Mouse (Mus musculus) heart, postnatal 36 days (tissue): ENCODE data around the gene Pxn. TPM values are rescaled to one million over a fixed set of nuclear protein-coding genes. Genes with fewer than 3 reads are reported as not detected.
"Not testable (repeated sequence)": the region's sequence is repeated elsewhere in the genome, so short reads cannot be mapped to it uniquely, and the experiment has no call there.

ENCODE experiments used
- DNase-seq, 2 experiments: peaks; one replicate each; pipeline ENCODE4 v3.0.0; 2021 to 2022
- intact Hi-C: fragments of 180-260 bp; cut with DNase I; formaldehyde crosslinking; loops from one replicate; pipeline ENCODE4 v1.15.1; 2025
- total RNA-seq, 2 experiments: library from RNA; stranded (reverse); gene quantifications; 2 replicates each; pipeline ENCODE4 v1.2.3; 2021

The Pxn gene
- total RNA-seq, 2 experiments from 2014 or later = 36.2 to 37.9 TPM

DNA sequence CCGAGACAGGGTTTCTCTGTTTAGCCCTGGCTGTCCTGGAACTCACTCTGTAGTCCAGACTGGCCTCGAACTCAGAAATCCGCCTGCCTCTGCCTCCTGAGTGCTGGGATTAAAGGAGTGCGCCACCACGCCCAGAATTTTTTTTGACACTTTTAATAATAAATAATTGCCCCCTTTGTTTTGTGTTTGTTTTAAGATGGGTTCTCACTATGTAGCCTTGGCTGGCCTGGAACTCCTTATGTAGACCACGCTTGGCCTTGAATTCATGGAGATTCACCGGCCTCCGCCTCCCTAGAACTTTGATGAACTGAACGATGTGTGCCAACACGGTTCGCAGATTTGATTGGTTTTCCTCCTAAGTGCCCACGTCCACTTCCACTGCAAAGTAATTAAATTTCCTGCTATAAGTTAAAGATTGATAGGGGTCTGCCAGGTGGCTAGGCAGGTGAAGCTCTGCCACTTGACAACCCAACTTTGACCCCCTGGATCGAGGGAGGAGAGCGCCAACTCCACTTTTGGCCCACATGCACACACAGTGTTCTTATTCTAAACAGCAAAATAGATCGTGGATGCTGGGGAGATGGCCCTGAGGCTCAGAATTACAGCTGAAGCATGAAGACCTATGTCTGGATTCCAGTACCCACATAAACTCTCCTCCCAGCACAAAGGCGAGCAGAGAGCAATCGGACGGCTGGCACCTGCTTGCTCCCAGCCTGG lies 20.8 kb upstream of the Pxn start:
- no peak for DNase-seq
- intact Hi-C loops = no loop called here

DNA sequence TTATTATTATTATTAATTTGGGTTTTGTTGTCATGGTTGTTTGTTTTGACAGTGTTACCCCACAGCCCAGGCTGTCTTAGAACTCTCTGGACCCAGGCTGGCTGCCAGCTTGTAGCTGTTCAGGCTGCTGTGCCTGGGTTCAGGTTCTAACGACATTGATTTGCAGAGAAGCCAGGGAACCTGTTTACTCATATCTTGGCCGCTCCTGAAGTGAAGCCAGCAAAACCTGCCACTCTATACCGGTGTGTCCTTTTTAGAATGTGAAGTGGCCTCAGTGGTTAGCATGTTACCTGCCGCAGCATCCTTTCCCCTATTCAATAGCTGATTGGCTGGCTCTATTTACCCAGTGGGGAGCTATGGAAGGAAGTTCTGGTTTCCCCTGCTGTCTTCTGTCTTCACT lies 19.8 kb upstream of the Pxn start:
- intact Hi-C loops = no loop called here

DNA sequence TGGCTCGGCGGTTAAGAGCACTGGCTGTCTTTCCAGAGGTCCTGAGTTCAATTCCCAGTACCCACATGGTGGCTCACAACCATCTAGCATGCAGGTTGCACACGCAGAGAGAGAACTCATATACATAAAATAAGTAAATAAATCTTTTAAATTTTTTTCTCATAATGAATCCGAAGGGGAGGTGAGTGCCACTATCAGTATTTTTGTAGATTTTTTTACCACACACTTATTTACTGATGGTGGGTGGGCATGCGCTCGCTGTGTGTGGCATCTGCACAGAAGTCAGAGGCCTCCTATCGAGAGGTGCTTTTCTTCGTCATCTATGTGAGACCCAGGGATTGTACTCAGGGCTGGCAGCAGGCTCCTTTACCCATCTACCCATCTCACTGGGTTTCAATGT lies 19.1 kb upstream of the Pxn start:
- intact Hi-C loops = no loop called here
- no peak for DNase-seq

More for the DNA sequence above, 19.8 kb upstream of the Pxn start:
- DNase-seq = no peak

- DNase-seq = no peak
- intact Hi-C loops = no loop called here
These were observed 18.4 kb upstream of the Pxn start for GRCm38 (mm10) chr5:115487942-115488580.

GRCm38 (mm10) chr5:115488841-115489698 lies 17.4 kb upstream of the Pxn start:
- intact Hi-C loops = no loop called here
- peak; percentile 82 to 93 for DNase-seq

DNA sequence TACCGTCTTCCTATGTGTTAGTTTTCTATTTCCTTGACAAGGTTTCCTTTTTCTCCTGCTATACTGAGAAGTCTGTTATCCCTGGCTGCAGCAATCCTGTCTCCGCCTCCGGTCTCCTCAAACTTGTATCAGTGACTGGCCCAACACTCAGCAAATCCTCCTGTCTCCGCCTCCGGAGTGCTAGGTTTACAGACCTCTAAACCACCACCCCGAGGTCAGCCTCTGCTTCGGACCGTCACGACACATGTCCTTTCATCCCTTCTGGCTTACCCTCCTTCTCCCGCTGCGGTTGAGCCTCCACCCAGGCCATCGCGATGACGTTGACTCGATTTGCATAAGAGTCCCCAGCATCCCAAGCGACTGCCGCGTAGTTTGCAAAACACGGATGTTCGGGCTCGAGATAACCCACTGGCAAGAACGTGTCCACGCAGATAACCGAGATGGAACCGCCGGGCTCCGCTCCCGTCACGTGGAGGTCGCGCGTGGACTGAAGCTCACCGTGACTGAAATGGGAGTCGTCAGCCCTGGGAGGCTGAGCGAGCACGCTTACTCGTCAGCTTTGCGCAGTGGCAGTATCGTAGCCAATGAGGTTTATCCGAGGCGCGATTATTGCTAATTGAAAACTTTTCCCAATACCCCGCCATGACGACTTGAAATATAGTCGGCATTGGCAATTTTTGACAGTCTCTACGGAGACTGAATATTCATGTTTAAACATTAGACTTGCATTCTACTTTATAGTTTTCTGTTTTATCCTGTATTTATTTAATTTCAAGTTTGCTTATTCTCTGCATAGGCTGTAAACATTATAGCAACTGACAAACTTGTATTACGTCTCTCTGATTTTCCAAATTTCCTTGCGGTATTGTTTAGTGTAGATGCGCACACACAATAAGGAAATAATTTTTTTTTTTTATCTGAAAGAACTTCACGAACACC lies 16.5 kb upstream of the Pxn start:
- intact Hi-C loops = no loop called here
- peak; percentile 87 to 94 for DNase-seq

DNA sequence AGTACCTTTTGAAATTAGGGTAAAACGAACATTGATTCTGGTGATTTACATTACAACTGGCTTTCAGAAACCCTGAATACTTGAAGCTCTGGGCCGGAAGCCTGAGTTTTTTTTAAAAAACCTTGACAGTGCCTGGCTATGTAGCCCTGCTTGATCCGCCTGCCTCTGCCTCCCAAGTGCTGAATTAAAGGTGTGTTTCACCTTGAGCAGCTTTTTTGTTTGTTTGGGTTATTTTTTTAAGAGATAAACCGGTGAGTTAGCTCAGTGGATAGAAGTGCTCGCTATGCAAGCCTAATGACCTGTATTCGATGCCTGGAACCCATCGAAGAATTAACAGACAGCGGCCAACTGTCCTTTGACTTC lies 15.9 kb upstream of the Pxn start:
- DNase-seq = no peak
- intact Hi-C loops = no loop called here

- no peak for DNase-seq
- intact Hi-C loops = no loop called here
These were observed 15.4 kb upstream of the Pxn start for GRCm38 (mm10) chr5:115491076-115491475.

DNA sequence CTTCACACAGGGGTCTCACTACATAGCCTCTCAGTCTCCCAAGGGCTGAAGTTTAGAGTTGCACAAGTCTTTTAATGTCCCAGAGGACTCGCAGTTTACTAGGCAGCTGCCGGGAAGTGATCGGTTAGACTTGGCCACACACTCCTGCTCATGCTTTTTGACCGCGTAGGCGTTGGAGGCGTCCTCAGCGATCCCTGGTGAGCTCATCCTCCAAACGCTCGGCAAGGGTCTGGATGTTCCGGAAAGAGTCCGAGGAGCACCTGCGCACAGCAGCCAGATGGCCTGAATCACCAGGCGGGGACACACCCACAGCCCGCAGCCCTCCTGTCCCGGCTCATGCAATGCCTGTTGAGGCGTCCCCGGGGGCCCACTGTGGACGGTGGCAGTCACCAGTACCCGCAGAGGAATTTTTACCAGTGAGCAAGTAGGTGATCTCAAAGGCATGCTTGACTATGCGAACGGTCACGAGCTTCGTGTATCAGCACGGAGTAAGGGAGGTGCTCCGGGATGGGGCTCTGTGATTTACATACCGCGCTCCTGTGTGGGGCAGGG lies 14.6 kb upstream of the Pxn start:
- DNase-seq = peak; percentile 65 to 77
- intact Hi-C loops = no loop called here

DNA sequence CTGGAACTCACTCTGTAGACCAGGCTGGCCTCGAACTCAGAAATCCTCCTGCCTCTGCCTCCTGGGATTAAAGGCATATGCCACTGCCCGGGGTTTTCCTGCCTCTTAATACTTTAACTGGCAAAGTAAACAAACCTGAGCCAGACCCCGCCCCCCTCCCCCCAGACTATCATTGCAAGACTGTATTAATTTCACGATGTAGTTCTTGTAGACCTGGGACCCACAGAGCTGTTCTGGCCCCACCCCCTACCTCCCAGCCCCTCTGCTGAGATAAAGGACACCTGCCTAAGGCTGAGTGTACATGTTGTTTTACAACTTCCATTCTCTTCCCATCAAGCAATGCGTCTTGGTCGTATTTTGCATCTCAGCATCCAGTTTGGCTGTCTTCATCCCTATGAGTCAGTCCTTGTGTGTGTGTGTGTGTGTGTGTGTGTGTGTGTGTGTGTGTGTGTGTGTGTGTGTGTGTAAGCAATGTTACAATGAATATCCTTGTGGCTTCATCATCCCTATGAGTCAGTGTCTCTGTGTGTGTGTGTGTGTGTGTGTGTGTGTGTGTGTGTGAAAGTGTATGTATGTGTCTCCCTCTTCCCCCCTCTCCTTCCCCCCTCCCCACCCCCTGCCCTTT lies 13.7 kb upstream of the Pxn start:
- intact Hi-C loops = no loop called here
- DNase-seq = no peak

- intact Hi-C loops = no loop called here
- DNase-seq = no peak
These were observed 13.0 kb upstream of the Pxn start for GRCm38 (mm10) chr5:115493441-115493840.

GRCm38 (mm10) chr5:115495618-115496017 lies 10.9 kb upstream of the Pxn start:
- DNase-seq, intact Hi-C loops: not testable (repeated sequence)

DNA sequence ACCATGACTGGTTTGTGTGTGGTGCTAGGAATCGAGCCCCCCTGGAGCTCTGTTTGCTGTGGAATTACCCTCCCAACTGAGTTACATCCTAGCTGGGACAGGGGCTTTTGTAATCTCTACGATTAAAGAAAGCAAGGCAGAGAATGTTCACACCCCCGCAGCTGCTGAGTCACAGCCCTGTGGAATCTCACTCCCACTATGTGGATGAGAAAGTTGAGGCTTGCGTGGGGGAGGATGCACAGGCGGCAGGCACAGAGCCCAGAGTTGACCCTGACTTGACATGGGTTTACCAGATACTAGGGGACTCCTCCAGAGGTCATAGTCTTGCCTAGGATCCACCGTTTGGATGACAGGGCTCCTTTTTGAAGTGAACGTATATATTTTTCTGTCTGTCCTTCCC lies 9.4 kb upstream of the Pxn start:
- DNase-seq = no peak
- intact Hi-C loops = no loop called here

- DNase-seq = no peak
- intact Hi-C loops = no loop called here
These were observed 7.9 kb upstream of the Pxn start for GRCm38 (mm10) chr5:115498307-115499240.

- peak in 1 of 2 experiments; percentile 18 for DNase-seq
- intact Hi-C loops = no loop called here
These were observed 6.0 kb upstream of the Pxn start for GRCm38 (mm10) chr5:115500383-115500935.

DNA sequence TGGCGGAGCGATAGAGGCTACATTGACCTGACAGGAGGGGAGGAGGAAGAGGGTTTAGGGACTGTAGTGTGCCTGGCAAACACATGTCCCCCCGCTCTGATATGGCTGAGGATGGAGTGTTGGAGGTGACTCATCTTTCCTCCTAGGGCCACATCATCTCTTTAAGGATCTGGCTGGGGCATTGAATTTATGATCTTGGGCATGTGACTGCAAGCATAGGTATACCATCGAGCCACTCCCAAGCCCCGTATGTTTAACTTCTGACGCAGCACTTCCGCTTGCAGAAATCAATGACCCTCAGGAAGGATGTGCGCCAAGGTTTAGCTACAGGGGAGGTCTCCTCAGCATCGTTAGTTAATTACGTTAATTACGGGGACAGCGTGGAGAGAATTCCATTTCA lies 3.4 kb upstream of the Pxn start:
- DNase-seq = no peak
- intact Hi-C loops = loop anchor here (1.0 kb wide), 1 partner anchor 55 kb away; no protein-coding TSS in a partner anchor

GRCm38 (mm10) chr5:115505617-115506016 lies 859 bp upstream of the Pxn start:
- not testable (repeated sequence) for DNase-seq
- intact Hi-C loops = loop anchor here (1.0 kb wide), 2 partner anchors 33 to 51 kb away; no protein-coding TSS in a partner anchor
